9 mouse cellular contexts compared by ENCODE assay signal in genomic region chr12:111416921-111417779, GRCm38 (mm10). TPM values are rescaled to one million over a fixed set of nuclear protein-coding genes. Genes with fewer than 3 reads are reported as not detected.
DNase-seq lines count a peak whose midpoint lies in the region; ATAC-seq and TF ChIP-seq lines count a peak whose summit lies in the region.
"Had no signal": no experiment of that assay in that cellular context is flagged by ENCODE, and none has a peak within 500 bp of the region (broad histone marks: within the 10 kb centered on the region; RNA-seq: fewer than 3 reads in every experiment).

Exoc3l4 (plus strand) TSS chr12:111417017.

- peaks cover 41% of the 10 kb centered on the region for H3K4me1 ChIP-seq in forebrain, embryonic 10.5 days
- H3K4me1 ChIP-seq in intestine, embryonic 14.5 days (replicated peaks; ENCODE audit: control insufficient read depth, insufficient read depth, low read length): peaks cover 25% of the 10 kb centered on the region
- peaks cover 46% of the 10 kb centered on the region for H3K4me1 ChIP-seq in liver, embryonic 15.5 days (replicated peaks)
- peaks cover 11% of the 10 kb centered on the region for H3K4me1 ChIP-seq in small intestine, adult 2 months (ENCODE audit: control insufficient read depth, insufficient read depth, insufficient read length, low read length)

- peak; percentile 40 for ATAC-seq in intestine, embryonic 14.5 days (replicated peaks; ENCODE audit: low FRiP score, low TSS enrichment, low read depth)
- ATAC-seq in liver, embryonic 15.5 days (ENCODE audit: insufficient read depth): peak; percentile 63

- 4% methylated on average over 17 of the region's 17 CpGs for WGBS in forebrain, embryonic 10.5 days
- 3% methylated on average over 17 of the region's 17 CpGs for WGBS in intestine, embryonic 14.5 days
- WGBS in liver, embryonic 15.5 days (ENCODE audit: insufficient replicate concordance): 5% methylated on average over 17 of the region's 17 CpGs
- 5% methylated on average over 17 of the region's 17 CpGs for WGBS in small intestine, adult 2 months

- peak within 1 kb of the TSS; percentile 65 for H3K27ac ChIP-seq in forebrain, embryonic 10.5 days
- H3K27ac ChIP-seq in intestine, embryonic 14.5 days (ENCODE audit: low read depth): 0 out of 2 replicates have a peak within 1 kb of the TSS, but pooled peaks have one; percentile 4
- peak within 1 kb of the TSS; percentile 73 for H3K27ac ChIP-seq in liver, embryonic 15.5 days (replicated peaks)
- H3K27ac ChIP-seq in small intestine, adult 2 months (ENCODE audit: insufficient read depth, low read depth, low read length): peak within 1 kb of the TSS; percentile 90
- H3K27ac ChIP-seq: macrophage had no signal

- no peak; the same call in 1 of the 2 replicates for TF ChIP-seq CTCF in small intestine, adult 2 months (IDR thresholded peaks at IDR 0.05; ENCODE audit: extremely low read depth, insufficient read length, insufficient replicate concordance, low read depth, low read length)

- intact Hi-C loops in gastrocnemius, postnatal 14 days (cut with DNase I; ENCODE audit: low total_unique reads): no loop called here
- intact Hi-C loops in gastrocnemius, postnatal 36 days (cut with DNase I): no loop called here

- no peaks in the 10 kb centered on the region for H3K36me3 ChIP-seq in forebrain, embryonic 10.5 days (replicated peaks)
- no peaks in the 10 kb centered on the region for H3K36me3 ChIP-seq in intestine, embryonic 14.5 days (ENCODE audit: control insufficient read depth, insufficient read depth, low read length)
- H3K36me3 ChIP-seq in liver, embryonic 15.5 days (replicated peaks): no peaks in the 10 kb centered on the region
- peaks cover 3% of the 10 kb centered on the region for H3K36me3 ChIP-seq in small intestine, adult 2 months (ENCODE audit: control insufficient read depth, insufficient read depth, low read length)

- DNase-seq in gastrocnemius, postnatal 14 days: no peak
- no peak for DNase-seq in gastrocnemius, postnatal 36 days
- no peak for DNase-seq in forebrain, embryonic 10.5 days (ENCODE audit: extremely low spot score, low spot score)
- DNase-seq in intestine, embryonic 14.5 days (ENCODE audit: low spot score): peak; percentile 69
- DNase-seq in layer of hippocampus, postnatal 36 days: no peak
- no peak for DNase-seq in right cerebral cortex, postnatal 14 days

- H3K9me3 ChIP-seq in forebrain, embryonic 10.5 days: no peaks in the 10 kb centered on the region
- no peaks in the 10 kb centered on the region for H3K9me3 ChIP-seq in intestine, embryonic 14.5 days (ENCODE audit: control insufficient read depth, low read length)
- no peaks in the 10 kb centered on the region for H3K9me3 ChIP-seq in liver, embryonic 15.5 days (replicated peaks)

- peak within 1 kb of the TSS; percentile 33 for H3K9ac ChIP-seq in intestine, embryonic 14.5 days (ENCODE audit: low read length)
- H3K9ac ChIP-seq in liver, embryonic 15.5 days: no peak within 1 kb of the TSS; the same call in 1 of the 2 replicates

- peak within 1 kb of the TSS; percentile 48 for H3K4me2 ChIP-seq in intestine, embryonic 14.5 days (ENCODE audit: low read length)
- peak within 1 kb of the TSS; percentile 59 for H3K4me2 ChIP-seq in liver, embryonic 15.5 days

- H3K27me3 ChIP-seq in forebrain, embryonic 10.5 days (ENCODE audit: poor library complexity, severe bottlenecking): peaks cover 82% of the 10 kb centered on the region
- H3K27me3 ChIP-seq in intestine, embryonic 14.5 days (replicated peaks; ENCODE audit: control insufficient read depth, insufficient read depth, low read length): peaks cover 8% of the 10 kb centered on the region
- H3K27me3 ChIP-seq in liver, embryonic 15.5 days: peaks cover 82% of the 10 kb centered on the region
- H3K27me3 ChIP-seq in small intestine, adult 2 months (ENCODE audit: control insufficient read depth, insufficient read depth, low read length): no peaks in the 10 kb centered on the region

- peak; percentile 65; the same call in 1 of the 2 replicates for TF ChIP-seq POLR2A in small intestine, adult 2 months (IDR thresholded peaks at IDR 0.05; ENCODE audit: low read depth, low read length)

- H3K4me3 ChIP-seq in forebrain, embryonic 10.5 days: peak within 1 kb of the TSS; percentile 44
- H3K4me3 ChIP-seq in intestine, embryonic 14.5 days (ENCODE audit: low read depth, low read length): peak within 1 kb of the TSS; percentile 23
- H3K4me3 ChIP-seq in liver, embryonic 15.5 days (replicated peaks): peak within 1 kb of the TSS; percentile 46
- H3K4me3 ChIP-seq in small intestine, adult 2 months (ENCODE audit: low read depth, low read length): peak within 1 kb of the TSS; percentile 67

RNA-seq across cellular contexts. Expression of gene Exoc3l4, which starts in this region (rescaled TPM):
- total RNA-seq in gastrocnemius, postnatal 14 days (2021): 10 to 100 TPM; 12.8 to 23.8 TPM
- total RNA-seq in gastrocnemius, postnatal 36 days (2021): 1 to 10 TPM; 1.8 to 4.6 TPM
- polyA plus RNA-seq in forebrain, embryonic 10.5 days (2016; fragmentation: Nextera tagmentation; extraction: Ambion mirVana): 5.2 and 5.6 TPM in 2 replicates
- polyA plus RNA-seq in intestine, embryonic 14.5 days (2014; fragmentation: Nextera tagmentation; extraction: Ambion mirVana): 8.5 and 10.2 TPM in 2 replicates
- 22.5 and 23.5 TPM in 2 replicates for polyA plus RNA-seq in liver, embryonic 15.5 days (2015; fragmentation: Nextera tagmentation; extraction: Ambion mirVana)
- polyA plus RNA-seq in small intestine, adult 2 months (2012; rRNA removed): 356 and 552 TPM in 2 replicates
- total RNA-seq in layer of hippocampus, postnatal 36 days (2021): 1 to 10 TPM; 3.3 to 5.5 TPM

Comparison
In these comparisons a context has a peak if more than half of its experiments do, and no peak if none do; other contexts are left out.
1. RNA of gene Exoc3l4 (polyA plus RNA-seq): 356 to 552 TPM in small intestine, adult 2 months; 22.5 to 23.5 TPM in liver, embryonic 15.5 days, 8.5 to 10.2 TPM in intestine, embryonic 14.5 days and 5.2 to 5.6 TPM in forebrain, embryonic 10.5 days; every median in the first group is over 10 times any median in the second.
2. H3K27ac ChIP-seq: peak in every context shown above with its lines; median percentile 90 in small intestine, adult 2 months; 73 in liver, embryonic 15.5 days; 65 in forebrain, embryonic 10.5 days; 4 in intestine, embryonic 14.5 days.
3. Peak in every context shown above with its lines, with median percentiles within 50 percentile points of each other: H3K4me3 ChIP-seq.